Mouse (Mus musculus): ENCODE measurements around the gene Sept3.

The Sept3 gene

GRCm38 (mm10) chr15:82268783-82269182, 5.9 kb upstream of the Sept3 start:
- ATAC-seq (ENCODE audit: insufficient number of reproducible peaks, low FRiP score, low TSS enrichment), result peak; percentile 73

GRCm38 (mm10) chr15:82271201-82271600, 3.5 kb upstream of the Sept3 start:
- peak; percentile 23; the same call in 1 of the 2 replicates for ATAC-seq (ENCODE audit: insufficient number of reproducible peaks, low FRiP score, low TSS enrichment)

GRCm38 (mm10) chr15:82272295-82272694, 2.4 kb upstream of the Sept3 start:
- no peak for ATAC-seq (ENCODE audit: insufficient number of reproducible peaks, low FRiP score, low TSS enrichment)

GRCm38 (mm10) chr15:82274927-82275901, 521 bp downstream of the Sept3 start:
- ATAC-seq (ENCODE audit: insufficient number of reproducible peaks, low FRiP score, low TSS enrichment), result peak; percentile 33; the same call in 1 of the 2 replicates

- ATAC-seq (ENCODE audit: insufficient number of reproducible peaks, low FRiP score, low TSS enrichment), result peak; percentile 69
Measured at GRCm38 (mm10) chr15:82277591-82277990, 2.9 kb downstream of the Sept3 start.

GRCm38 (mm10) chr15:82280638-82281037, 5.9 kb downstream of the Sept3 start:
- ATAC-seq (ENCODE audit: insufficient number of reproducible peaks, low FRiP score, low TSS enrichment), result no peak

- no peak for ATAC-seq (ENCODE audit: insufficient number of reproducible peaks, low FRiP score, low TSS enrichment)
Measured at GRCm38 (mm10) chr15:82286157-82286556, 11.5 kb downstream of the Sept3 start.

- no peak for ATAC-seq (ENCODE audit: insufficient number of reproducible peaks, low FRiP score, low TSS enrichment)
Measured at GRCm38 (mm10) chr15:82290252-82290651, 15.6 kb downstream of the Sept3 start.

GRCm38 (mm10) chr15:82292851-82293250, 18.2 kb downstream of the Sept3 start:
- no peak for ATAC-seq (ENCODE audit: insufficient number of reproducible peaks, low FRiP score, low TSS enrichment)

GRCm38 (mm10) chr15:82293271-82293711, 18.6 kb downstream of the Sept3 start:
- ATAC-seq (ENCODE audit: insufficient number of reproducible peaks, low FRiP score, low TSS enrichment), result no peak

GRCm38 (mm10) chr15:82294059-82294458, 19.4 kb downstream of the Sept3 start:
- ATAC-seq (ENCODE audit: insufficient number of reproducible peaks, low FRiP score, low TSS enrichment), result no peak

- ATAC-seq (ENCODE audit: insufficient number of reproducible peaks, low FRiP score, low TSS enrichment), result no peak; the same call in 1 of the 2 replicates
Measured at GRCm38 (mm10) chr15:82298764-82299561, 24.3 kb downstream of the Sept3 start, which contains the start of gene Wbp2nl. TSS of gene Wbp2nl (plus strand) at chr15:82298954.

- ATAC-seq (ENCODE audit: insufficient number of reproducible peaks, low FRiP score, low TSS enrichment), result no peak
Measured at GRCm38 (mm10) chr15:82307107-82307506, 32.4 kb downstream of the Sept3 start.

GRCm38 (mm10) chr15:82308416-82308815, 33.7 kb downstream of the Sept3 start:
- ATAC-seq (ENCODE audit: insufficient number of reproducible peaks, low FRiP score, low TSS enrichment), result no peak

- ATAC-seq (ENCODE audit: insufficient number of reproducible peaks, low FRiP score, low TSS enrichment), result no peak
Measured at GRCm38 (mm10) chr15:82317839-82318238, 43.1 kb downstream of the Sept3 start.

- ATAC-seq (ENCODE audit: insufficient number of reproducible peaks, low FRiP score, low TSS enrichment), result no peak
Measured at GRCm38 (mm10) chr15:82319613-82320012, 44.9 kb downstream of the Sept3 start.

GRCm38 (mm10) chr15:82322195-82322594, 47.5 kb downstream of the Sept3 start:
- ATAC-seq (ENCODE audit: insufficient number of reproducible peaks, low FRiP score, low TSS enrichment), result no peak

GRCm38 (mm10) chr15:82325382-82325781, 50.7 kb downstream of the Sept3 start:
- no peak for ATAC-seq (ENCODE audit: insufficient number of reproducible peaks, low FRiP score, low TSS enrichment)

GRCm38 (mm10) chr15:82335194-82335593, 60.5 kb downstream of the Sept3 start:
- ATAC-seq (ENCODE audit: insufficient number of reproducible peaks, low FRiP score, low TSS enrichment), result no peak

GRCm38 (mm10) chr15:82336629-82337028, 61.9 kb downstream of the Sept3 start:
- ATAC-seq (ENCODE audit: insufficient number of reproducible peaks, low FRiP score, low TSS enrichment), result no peak

GRCm38 (mm10) chr15:82337875-82338274, 63.2 kb downstream of the Sept3 start:
- ATAC-seq (ENCODE audit: insufficient number of reproducible peaks, low FRiP score, low TSS enrichment), result no peak
